Mouse (Mus musculus) lung, postnatal 0 days (tissue): Measurements from ENCODE around the gene Scd4. TPM values are rescaled to one million over a fixed set of nuclear protein-coding genes. Genes with fewer than 3 reads are reported as not detected.

Source experiments
- ATAC-seq: fragments of 200-750 bp; cut with Nextera tagmentation; 2 replicates; pipeline ENCODE4 v1.8.0; 2017; ENCODE audit warnings: moderate library complexity
- DNase-seq: peaks from one replicate; pipeline ENCODE4 v3.0.0-alpha.2; 2016; ENCODE audit warnings: low spot score
- H3K27ac ChIP-seq: fragments of 300-500 bp; sonication (generic); 2 replicates; pipeline ENCODE4 v1.5.1; 2014; ENCODE audit warnings: antibody characterized with exemption, mild to moderate bottlenecking, low read length, mixed read lengths
- H3K27me3 ChIP-seq: fragments of 300-500 bp; sonication (generic); replicated peaks from 2 replicates; pipeline ENCODE4 v1.6.1; 2014; ENCODE audit warnings: low read length, mixed read lengths; ENCODE audit not compliant: insufficient read depth
- H3K36me3 ChIP-seq: fragments of 300-500 bp; sonication (generic); 2 replicates; pipeline ENCODE4 v1.6.1; 2014; ENCODE audit warnings: low read length, mixed read lengths; ENCODE audit not compliant: insufficient read depth
- H3K4me1 ChIP-seq: fragments of 300-500 bp; sonication (generic); 2 replicates; pipeline ENCODE4 v1.6.1; 2014; ENCODE audit warnings: antibody characterized with exemption, low read depth, low read length, mixed read lengths; ENCODE audit not compliant: insufficient read depth
- H3K4me2 ChIP-seq: fragments of 300-500 bp; sonication (generic); replicated peaks from 2 replicates; pipeline ENCODE4 v1.6.1; 2014; ENCODE audit warnings: low read depth, mild to moderate bottlenecking, low read length, moderate library complexity, mixed read lengths
- H3K4me3 ChIP-seq: fragments of 300-500 bp; sonication (generic); 2 replicates; pipeline ENCODE4 v1.5.1; 2014; ENCODE audit warnings: low read depth, low read length
- H3K9ac ChIP-seq: fragments of 300-500 bp; sonication (generic); replicated peaks from 2 replicates; pipeline ENCODE4 v1.6.1; 2014; ENCODE audit warnings: low read depth, mild to moderate bottlenecking
- H3K9me3 ChIP-seq: fragments of 300-500 bp; sonication (generic); 2 replicates; pipeline ENCODE4 v1.6.1; 2016; ENCODE audit warnings: low read length, mixed read lengths
- CTCF ChIP-seq: IDR thresholded peaks from 2 replicates; pipeline ENCODE4 v1.5.1; 2016; ENCODE audit warnings: antibody characterized with exemption, mild to moderate bottlenecking
- EP300 ChIP-seq: IDR thresholded peaks from 2 replicates; pipeline ENCODE4 v1.6.1; 2016; ENCODE audit warnings: antibody characterized with exemption, mild to moderate bottlenecking, control low read depth
- WGBS: fragments of 180-500 bp; shearing (Covaris S2); extraction: QIAGEN DNeasy Blood & Tissue Kit; methylation state at CpG from one replicate; pipeline ENCODE4 v1.1.7; 2014; 5-methylcytosine and 5-hydroxymethylcytosine counted together
- polyA plus RNA-seq: library from polyadenylated mRNA; unstranded; fragments of >200 nt; fragmentation: Nextera tagmentation; extraction: Ambion mirVana; gene quantifications from 2 replicates; pipeline ENCODE4 v1.2.1, GENCODE M21; 2015

Gene Scd4
- polyA plus RNA-seq, 1 experiment from 2014 or later, result 0.53 TPM

DNA sequence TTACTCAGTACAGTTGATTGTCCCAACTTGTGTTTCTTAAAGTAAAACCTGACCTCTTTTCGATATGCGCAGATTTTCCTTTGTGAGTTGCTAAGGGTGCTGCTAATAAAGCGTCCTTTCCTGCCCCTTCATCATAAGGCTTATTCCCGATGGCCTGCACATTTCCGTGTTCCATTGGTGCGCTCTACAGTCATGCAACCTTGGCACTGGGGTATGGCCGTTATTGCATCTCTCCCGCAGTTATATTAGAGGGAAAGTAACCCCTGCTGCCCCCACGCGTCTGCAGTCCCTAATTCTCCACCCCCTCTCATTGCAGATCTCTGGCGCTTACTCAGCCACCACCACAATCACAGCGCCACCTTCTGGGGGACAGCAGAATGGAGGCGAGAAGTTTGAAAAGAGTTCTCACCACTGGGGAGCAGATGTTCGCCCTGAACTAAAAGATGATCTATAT, 38.3 kb upstream of the Scd4 start:
- no peak for TF ChIP-seq EP300
- TF ChIP-seq CTCF, result peak; percentile 97
- Histone ChIP-seq H3K27ac (peak overlapping the region; percentile 84), H3K9me3 (no peaks in the 10 kb centered on the region), H3K4me3 (peak overlapping the region; percentile 67), H3K36me3 (peaks cover 10% of the 10 kb centered on the region; the same call in 1 of the 2 replicates), H3K4me2 (peak overlapping the region; percentile 70), H3K4me1 (peaks cover 43% of the 10 kb centered on the region), H3K27me3 (no peaks in the 10 kb centered on the region), H3K9ac (peak overlapping the region; percentile 23; the same call in 1 of the 2 replicates)
- under 1% methylated on average over 14 of the region's 14 CpGs for WGBS
- ATAC-seq (peak; percentile 42), DNase-seq (peak; percentile 96)

DNA sequence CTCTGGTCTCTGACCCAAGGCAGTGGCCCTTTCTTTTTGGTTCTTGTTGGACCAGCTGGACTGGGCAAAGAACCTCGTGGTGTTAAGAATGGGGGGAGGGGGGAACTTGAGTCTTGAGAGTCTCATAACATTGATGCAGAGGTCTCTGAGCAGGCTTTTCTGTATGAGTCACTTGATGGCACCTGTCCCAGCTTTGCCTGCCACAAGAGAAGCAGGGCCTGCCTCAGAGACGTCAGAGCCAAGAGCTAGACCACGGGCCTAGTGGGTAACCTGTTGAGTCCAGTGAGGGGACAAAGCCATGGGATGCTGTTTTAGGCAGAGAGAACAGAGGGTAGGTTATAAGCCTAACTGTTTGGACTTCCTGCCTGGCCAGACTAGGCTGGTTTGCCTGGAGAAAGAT, 37.6 kb upstream of the Scd4 start:
- WGBS, result 0% methylated on average over 3 of the region's 3 CpGs
- H3K4me1 ChIP-seq, result peaks cover 43% of the 10 kb centered on the region

DNA sequence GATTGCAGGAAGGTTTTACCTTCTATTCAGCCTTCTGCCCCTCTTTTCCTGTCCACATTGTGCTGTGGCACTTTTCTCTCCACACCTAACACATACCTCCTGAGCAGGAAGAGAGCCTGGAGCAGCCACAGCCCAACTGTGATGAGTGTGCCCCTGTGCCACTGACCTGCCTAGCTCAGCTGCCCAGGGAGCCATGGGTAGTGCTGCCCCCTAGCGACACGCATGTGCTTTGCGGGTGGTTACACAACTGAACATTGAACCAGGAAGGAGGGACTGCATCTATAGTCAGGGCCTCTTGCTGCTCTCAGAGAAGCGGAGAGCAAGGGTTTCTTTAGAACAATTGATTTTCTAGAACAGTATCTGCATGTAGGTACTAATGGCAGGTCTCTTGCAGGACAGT, 37.2 kb upstream of the Scd4 start:
- Histone ChIP-seq H3K4me3 (peak overlapping the region; percentile 67), H3K4me1 (peaks cover 43% of the 10 kb centered on the region), H3K36me3 (peaks cover 11% of the 10 kb centered on the region; the same call in 1 of the 2 replicates), H3K9me3 (no peaks in the 10 kb centered on the region), H3K27ac (peak overlapping the region; percentile 80), H3K4me2 (peak overlapping the region; percentile 70), H3K27me3 (no peaks in the 10 kb centered on the region), H3K9ac (peak overlapping the region; percentile 23; the same call in 1 of the 2 replicates)
- WGBS, result 1% methylated on average over 4 of the region's 4 CpGs
- peak; percentile 94 for DNase-seq
- TF ChIP-seq CTCF, result peak; percentile 100
- TF ChIP-seq EP300, result no peak
- peak; percentile 63 for ATAC-seq

More for the DNA sequence above, 37.6 kb upstream of the Scd4 start:
- no peaks in the 10 kb centered on the region for H3K27me3 ChIP-seq
- H3K36me3 ChIP-seq, result peaks cover 10% of the 10 kb centered on the region; the same call in 1 of the 2 replicates
- peak overlapping the region; percentile 67 for H3K4me3 ChIP-seq
- ATAC-seq, result peak; percentile 59
- DNase-seq, result peak; percentile 88
- peak overlapping the region; percentile 80 for H3K27ac ChIP-seq
- H3K4me2 ChIP-seq, result peak overlapping the region; percentile 70
- TF ChIP-seq EP300 (peak; percentile 56; the same call in 1 of the 2 replicates), CTCF (no peak)
- H3K9me3 ChIP-seq, result no peaks in the 10 kb centered on the region
- H3K9ac ChIP-seq, result peak overlapping the region; percentile 23; the same call in 1 of the 2 replicates

DNA sequence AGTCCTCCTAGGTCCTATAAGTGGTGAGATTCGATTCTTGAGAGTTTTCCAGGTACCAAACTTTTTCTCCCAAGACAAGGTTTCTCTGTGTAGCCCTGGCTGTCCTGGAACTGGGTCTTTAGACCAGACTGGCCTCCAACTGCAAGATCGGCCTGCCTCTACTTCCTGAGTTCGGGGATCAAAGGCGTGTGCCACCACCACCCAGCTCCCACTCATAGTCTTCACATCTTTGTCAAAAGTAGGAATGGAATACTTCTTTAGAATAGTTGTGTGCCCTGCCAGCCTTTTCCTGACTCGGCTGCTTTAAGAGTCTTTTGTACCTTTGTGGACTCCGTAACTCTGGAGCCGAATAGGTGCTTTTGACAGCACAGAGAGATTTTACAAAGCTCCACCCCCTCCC, 36.7 kb upstream of the Scd4 start:
- no peak for DNase-seq
- Histone ChIP-seq H3K4me2 (peak overlapping the region; percentile 70), H3K9me3 (no peaks in the 10 kb centered on the region), H3K27me3 (no peaks in the 10 kb centered on the region), H3K36me3 (peaks cover 15% of the 10 kb centered on the region; the same call in 1 of the 2 replicates), H3K27ac (0 out of 2 replicates have a peak overlapping the region, but pooled peaks have one; percentile 35), H3K9ac (0 out of 2 replicates have a peak overlapping the region, but pooled peaks have one; percentile 23), H3K4me3 (peak overlapping the region; percentile 67), H3K4me1 (peaks cover 46% of the 10 kb centered on the region)
- no peak for ATAC-seq
- TF ChIP-seq EP300, result no peak
- WGBS, result 7% methylated on average over 7 of the region's 7 CpGs

DNA sequence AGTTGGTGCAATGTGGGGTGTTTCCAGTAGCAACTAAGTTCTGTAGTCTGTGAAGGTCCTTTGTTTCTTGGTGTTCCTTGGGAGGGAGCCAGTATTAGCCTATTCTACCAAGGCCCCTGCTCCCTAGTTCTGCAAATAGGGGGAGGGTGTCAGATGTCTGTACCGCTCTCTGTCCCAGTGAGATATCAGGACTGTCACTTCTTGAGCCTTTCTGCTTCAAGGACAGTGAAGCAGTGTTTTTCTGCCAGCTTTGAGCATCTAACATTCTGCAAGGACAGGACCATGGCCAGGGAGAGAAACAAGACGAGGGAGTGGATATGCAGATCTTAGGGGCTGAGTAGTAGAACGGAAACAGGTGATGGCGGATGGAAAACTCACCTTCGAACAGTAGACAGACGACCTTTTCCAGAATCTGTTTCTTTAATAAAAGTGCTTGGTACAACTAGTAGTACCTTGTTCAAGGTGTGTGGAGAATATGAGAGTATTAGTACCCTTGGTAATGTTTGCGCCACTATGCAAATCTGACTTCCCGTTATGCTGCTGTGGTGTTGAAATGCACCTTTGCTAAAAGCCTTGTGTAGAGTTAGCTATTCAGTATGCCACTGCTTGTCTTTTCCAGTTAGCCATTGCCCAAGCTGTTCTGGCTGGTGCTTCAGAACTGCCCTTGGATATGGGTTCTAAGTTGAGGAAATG, 35.7 kb upstream of the Scd4 start:
- Histone ChIP-seq H3K36me3 (peaks cover 24% of the 10 kb centered on the region; the same call in 1 of the 2 replicates), H3K4me3 (peak overlapping the region; percentile 67), H3K27ac (peak overlapping the region; percentile 35), H3K27me3 (no peaks in the 10 kb centered on the region), H3K9me3 (no peaks in the 10 kb centered on the region), H3K4me1 (peaks cover 46% of the 10 kb centered on the region), H3K9ac (peak overlapping the region; percentile 23; the same call in 1 of the 2 replicates), H3K4me2 (peak overlapping the region; percentile 70)
- DNase-seq (peak; percentile 61), ATAC-seq (no peak)
- TF ChIP-seq CTCF, result no peak
- TF ChIP-seq EP300, result no peak
- WGBS, result 29% methylated on average over 8 of the region's 8 CpGs

DNA sequence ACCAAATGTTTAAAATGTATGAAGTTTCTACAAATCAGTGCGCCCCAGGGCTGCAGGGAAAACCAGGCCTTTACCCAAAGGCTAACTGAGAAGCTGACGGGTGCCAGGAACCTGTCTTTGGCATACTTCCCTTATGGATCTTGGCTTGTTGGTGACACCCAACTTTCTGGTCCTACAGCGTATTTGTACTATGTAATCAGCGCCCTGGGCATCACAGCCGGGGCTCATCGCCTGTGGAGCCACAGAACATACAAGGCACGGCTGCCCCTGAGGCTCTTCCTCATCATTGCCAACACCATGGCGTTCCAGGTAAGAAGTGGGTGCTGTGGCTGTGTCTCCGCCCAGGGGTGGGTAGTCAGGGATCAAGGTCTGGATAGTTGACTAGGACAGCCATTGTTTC, 35.0 kb upstream of the Scd4 start:
- DNase-seq (no peak), ATAC-seq (no peak)
- Histone ChIP-seq H3K4me3 (peak overlapping the region; percentile 67), H3K4me2 (peak overlapping the region; percentile 70), H3K4me1 (peaks cover 40% of the 10 kb centered on the region), H3K27me3 (no peaks in the 10 kb centered on the region), H3K9ac (no peak overlapping the region), H3K27ac (peak overlapping the region; percentile 32; the same call in 1 of the 2 replicates), H3K9me3 (no peaks in the 10 kb centered on the region), H3K36me3 (peaks cover 29% of the 10 kb centered on the region)
- WGBS, result 41% methylated on average over 9 of the region's 9 CpGs
- TF ChIP-seq CTCF (no peak), EP300 (no peak)
